Mouse (Mus musculus) ES-E14 (cell line): ENCODE data around the gene 2310061I04Rik.

Experiments
- CHD2 ChIP-seq: IDR thresholded peaks from 2 replicates; pipeline ENCODE4 v1.6.1; 2014; ENCODE audit warnings: mild to moderate bottlenecking, low read depth, low read length, inconsistent platforms
- HCFC1 ChIP-seq: IDR thresholded peaks from 2 replicates; pipeline ENCODE4 v1.6.1; 2012; ENCODE audit warnings: low read length, inconsistent platforms, borderline replicate concordance; ENCODE audit not compliant: insufficient read depth
- MAFK ChIP-seq: IDR thresholded peaks from 2 replicates; pipeline ENCODE4 v1.6.1; 2014; ENCODE audit warnings: mild to moderate bottlenecking, low read depth, low read length, inconsistent platforms; ENCODE audit not compliant: insufficient read depth
- ZC3H11A ChIP-seq: IDR thresholded peaks from 2 replicates; pipeline ENCODE4 v1.6.1; 2012; ENCODE audit warnings: low read depth, mild to moderate bottlenecking, inconsistent platforms, low read length, borderline replicate concordance
- ZNF384 ChIP-seq: IDR thresholded peaks from 2 replicates; pipeline ENCODE4 v1.6.1; 2012; ENCODE audit warnings: low read depth, low read length, inconsistent platforms

- no peak for TF ChIP-seq MAFK
- TF ChIP-seq CHD2, result peak; percentile 10; the same call in 1 of the 2 replicates
- no peak; the same call in 1 of the 2 replicates for TF ChIP-seq HCFC1
- TF ChIP-seq ZNF384, result peak; percentile 62; the same call in 1 of the 2 replicates
- no peak for TF ChIP-seq ZC3H11A
Observed at GRCm38 (mm10) chr17:35918276-35919059, 21.2 kb upstream of the 2310061I04Rik start.
